Mouse (Mus musculus): ENCODE measurements around the gene Hal. TPM values are rescaled to one million over a fixed set of nuclear protein-coding genes. Genes with fewer than 3 reads are reported as not detected.

Gene Hal
- polyA plus RNA-seq, 1 experiment from 2014 or later = not detected

DNA sequence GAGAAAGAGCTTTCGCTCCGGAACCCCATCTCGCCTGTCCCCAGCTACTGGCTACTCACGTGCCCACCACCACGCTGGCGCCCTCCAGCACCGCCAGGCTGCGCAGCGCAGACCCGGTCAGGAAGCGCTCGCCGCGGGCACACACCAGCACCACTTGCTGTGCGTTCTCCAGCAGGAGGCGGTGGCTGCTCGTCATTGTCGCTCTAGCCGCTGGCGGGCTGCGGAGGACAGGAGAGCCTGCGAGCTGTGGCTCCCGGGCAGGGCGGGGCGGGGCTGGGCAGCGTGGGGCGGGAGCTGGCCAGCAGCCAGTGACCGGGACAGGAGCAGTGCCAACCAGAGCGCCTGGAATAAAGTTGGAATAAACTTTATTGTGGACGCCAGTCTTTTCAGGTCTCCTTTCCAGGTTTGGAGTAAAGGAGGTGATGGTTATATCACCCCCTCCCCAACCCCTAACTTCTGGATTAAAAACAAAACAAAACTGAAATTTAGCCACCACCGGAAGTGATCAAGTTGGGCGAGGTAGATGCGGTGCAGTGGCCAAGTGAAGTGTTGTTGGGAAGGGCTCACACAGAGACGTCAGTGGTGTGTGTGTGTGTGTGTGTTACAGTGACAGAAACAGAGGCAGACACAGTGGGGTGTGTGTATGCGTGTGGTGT, 51.3 kb downstream of the Hal start, which contains the start of gene Amdhd1:
Gene Amdhd1, minus strand, starts transcription at position 259 of the 656 bp plus-strand sequence.
- Histone ChIP-seq H3K4me2 (ENCODE audit: low read length) (peak within 1 kb of the TSS; percentile 74), H3K4me3 (replicated peaks; ENCODE audit: low read depth, low read length) (peak within 1 kb of the TSS; percentile 42), H3K27me3 (ENCODE audit: insufficient read depth, low read length) (no peaks in the 10 kb centered on the region), H3K36me3 (ENCODE audit: insufficient read depth, low read length) (no peaks in the 10 kb centered on the region), H3K4me1 (replicated peaks; ENCODE audit: insufficient read depth, low read length) (peaks cover 5% of the 10 kb centered on the region; the same call in 1 of the 2 replicates), H3K27ac (no peak within 1 kb of the TSS), H3K9me3 (replicated peaks; ENCODE audit: low read length) (no peaks in the 10 kb centered on the region), H3K9ac (ENCODE audit: low read depth, low read length) (peak within 1 kb of the TSS; percentile 46; the same call in 1 of the 2 replicates)
- peak; percentile 91 for ATAC-seq (replicated peaks; ENCODE audit: low FRiP score, low read depth)
- peak; percentile 87 for DNase-seq (ENCODE audit: low spot score)
- WGBS = 2% methylated on average over 35 of the region's 35 CpGs
- peak; percentile 79 for TF ChIP-seq CTCF (IDR thresholded peaks at IDR 0.05; ENCODE audit: low read depth)

DNA sequence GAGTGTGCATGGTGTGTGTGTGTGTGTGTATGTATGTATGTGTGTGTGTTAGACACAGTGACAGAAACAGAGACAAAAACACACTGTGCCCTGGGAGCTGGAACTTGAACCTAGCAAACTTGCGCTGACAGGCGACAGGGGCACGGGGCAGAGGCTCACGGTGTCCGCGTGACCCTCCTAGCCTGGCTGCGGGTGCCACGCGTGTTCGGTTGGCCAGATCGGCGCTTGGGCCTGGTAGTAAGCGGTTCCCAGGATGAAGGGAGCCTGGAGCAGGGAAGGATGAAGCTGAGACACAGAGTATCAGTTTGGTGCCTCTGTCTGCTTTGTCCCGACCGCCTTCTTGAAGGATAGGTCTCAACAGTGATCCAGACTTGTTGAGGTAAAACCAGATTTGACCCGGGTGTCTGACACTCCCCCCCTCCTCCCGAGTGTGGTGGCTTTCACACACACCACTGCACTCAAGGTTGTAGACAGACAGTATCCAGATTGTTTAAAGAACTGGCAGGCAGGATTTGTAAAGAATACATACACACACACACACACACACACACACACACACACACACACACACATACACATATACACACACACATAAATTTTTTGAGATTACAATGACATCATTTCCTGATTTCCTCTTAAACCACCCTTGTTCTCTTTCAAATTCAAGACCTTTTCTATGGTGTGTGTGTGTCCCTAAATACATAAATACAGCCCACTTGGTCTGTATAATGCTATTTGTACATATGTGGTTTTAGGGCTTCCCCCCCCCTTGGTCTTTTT, 52.1 kb downstream of the Hal start, which contains the start of gene Ccdc38:
Gene Ccdc38, plus strand, starts transcription at position 202 of the 780 bp plus-strand sequence.
- DNase-seq (ENCODE audit: low spot score) (no peak), ATAC-seq (replicated peaks; ENCODE audit: low FRiP score, low read depth) (peak; percentile 31)
- no peak for TF ChIP-seq CTCF (IDR thresholded peaks at IDR 0.05; ENCODE audit: low read depth)
- peak within 1 kb of the TSS; percentile 46; the same call in 1 of the 2 replicates for H3K9ac ChIP-seq (ENCODE audit: low read depth, low read length)
- peaks cover 5% of the 10 kb centered on the region; the same call in 1 of the 2 replicates for H3K4me1 ChIP-seq (replicated peaks; ENCODE audit: insufficient read depth, low read length)
- H3K4me3 ChIP-seq (replicated peaks; ENCODE audit: low read depth, low read length) = peak within 1 kb of the TSS; percentile 42
- H3K9me3 ChIP-seq (replicated peaks; ENCODE audit: low read length) = no peaks in the 10 kb centered on the region
- no peaks in the 10 kb centered on the region for H3K27me3 ChIP-seq (ENCODE audit: insufficient read depth, low read length)
- H3K4me2 ChIP-seq (ENCODE audit: low read length) = peak within 1 kb of the TSS; percentile 74
- 61% methylated on average over 17 of the region's 17 CpGs for WGBS
- H3K27ac ChIP-seq = no peak within 1 kb of the TSS
- H3K36me3 ChIP-seq (ENCODE audit: insufficient read depth, low read length) = no peaks in the 10 kb centered on the region

DNA sequence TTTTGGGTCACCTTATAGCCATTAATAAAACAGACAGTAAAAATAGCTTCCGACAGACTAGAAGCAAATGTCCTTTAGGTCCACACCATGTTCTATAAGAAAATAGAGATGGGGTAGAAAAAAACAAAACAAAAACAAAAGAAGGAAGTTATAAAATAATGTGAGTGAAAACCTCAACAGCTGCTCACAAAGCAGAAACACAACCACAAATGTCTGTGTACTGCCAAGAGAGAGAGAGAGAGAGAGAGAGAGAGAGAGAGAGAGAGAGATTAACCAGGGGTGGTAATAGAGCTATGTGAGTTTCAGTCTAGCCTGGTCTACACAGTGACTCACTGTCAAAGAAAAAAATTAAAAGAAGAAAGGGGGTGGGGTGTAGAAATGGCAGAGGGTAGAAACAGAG, 53.0 kb downstream of the Hal start:
- no peak for TF ChIP-seq CTCF (IDR thresholded peaks at IDR 0.05; ENCODE audit: low read depth)
- ATAC-seq (replicated peaks; ENCODE audit: low FRiP score, low read depth) (no peak), DNase-seq (ENCODE audit: low spot score) (peak; percentile 10)
- WGBS = 52% methylated on average over 1 of the region's 1 CpGs
- Histone ChIP-seq H3K9me3 (replicated peaks; ENCODE audit: low read length) (no peaks in the 10 kb centered on the region), H3K4me2 (ENCODE audit: low read length) (no peak overlapping the region), H3K9ac (ENCODE audit: low read depth, low read length) (no peak overlapping the region), H3K27ac (no peak overlapping the region), H3K27me3 (ENCODE audit: insufficient read depth, low read length) (no peaks in the 10 kb centered on the region), H3K4me3 (replicated peaks; ENCODE audit: low read depth, low read length) (no peak overlapping the region), H3K36me3 (ENCODE audit: insufficient read depth, low read length) (no peaks in the 10 kb centered on the region), H3K4me1 (replicated peaks; ENCODE audit: insufficient read depth, low read length) (peaks cover 5% of the 10 kb centered on the region; the same call in 1 of the 2 replicates)

DNA sequence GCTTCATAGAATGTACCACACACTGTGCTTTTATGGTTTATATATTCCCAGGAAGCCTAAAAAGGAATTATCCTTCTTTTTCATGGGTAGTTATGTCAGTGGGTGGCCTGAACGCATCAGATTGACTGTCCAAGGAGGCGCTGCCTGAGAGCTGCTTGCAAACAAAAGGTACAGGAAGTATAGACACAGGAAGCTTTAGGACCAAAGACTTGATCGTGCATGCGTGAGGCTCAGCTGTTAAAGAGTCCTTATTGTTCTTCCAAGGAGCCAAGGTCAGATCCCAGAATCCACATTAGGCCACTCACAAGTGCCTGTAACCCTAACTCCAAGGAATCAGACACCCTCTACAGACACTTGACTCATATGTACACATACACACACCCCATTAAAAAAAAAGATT, 53.8 kb downstream of the Hal start:
- Histone ChIP-seq H3K9ac (ENCODE audit: low read depth, low read length) (no peak overlapping the region), H3K4me1 (replicated peaks; ENCODE audit: insufficient read depth, low read length) (peaks cover 5% of the 10 kb centered on the region; the same call in 1 of the 2 replicates), H3K36me3 (ENCODE audit: insufficient read depth, low read length) (no peaks in the 10 kb centered on the region), H3K27ac (no peak overlapping the region), H3K4me2 (ENCODE audit: low read length) (no peak overlapping the region), H3K4me3 (replicated peaks; ENCODE audit: low read depth, low read length) (no peak overlapping the region), H3K27me3 (ENCODE audit: insufficient read depth, low read length) (no peaks in the 10 kb centered on the region), H3K9me3 (replicated peaks; ENCODE audit: low read length) (no peaks in the 10 kb centered on the region)
- WGBS = 80% methylated on average over 4 of the region's 4 CpGs
- DNase-seq (ENCODE audit: low spot score) (no peak), ATAC-seq (replicated peaks; ENCODE audit: low FRiP score, low read depth) (no peak)
- TF ChIP-seq CTCF (IDR thresholded peaks at IDR 0.05; ENCODE audit: low read depth) = no peak

DNA sequence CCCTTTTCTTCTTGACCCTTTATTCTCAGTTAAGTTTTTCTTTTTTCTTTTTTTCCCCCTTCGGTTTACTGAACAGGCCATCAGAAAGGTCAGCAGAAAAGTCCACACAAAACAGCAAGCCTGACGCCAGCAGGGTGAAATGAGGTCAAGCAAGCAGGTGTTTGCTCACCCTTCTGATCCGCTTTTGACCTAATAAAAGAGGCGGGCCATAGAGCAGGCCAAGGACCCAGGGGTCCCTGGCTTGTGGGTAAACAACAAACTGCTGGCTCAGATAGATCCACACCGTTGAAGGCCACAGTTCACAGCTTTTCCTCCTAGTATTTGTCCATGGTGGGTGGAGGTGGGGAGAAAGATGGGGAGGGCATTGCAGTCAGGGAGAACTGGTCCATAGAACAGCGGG, 54.6 kb downstream of the Hal start:
- Histone ChIP-seq H3K27ac (no peak overlapping the region), H3K9me3 (replicated peaks; ENCODE audit: low read length) (no peaks in the 10 kb centered on the region), H3K4me3 (replicated peaks; ENCODE audit: low read depth, low read length) (no peak overlapping the region), H3K4me2 (ENCODE audit: low read length) (no peak overlapping the region), H3K27me3 (ENCODE audit: insufficient read depth, low read length) (no peaks in the 10 kb centered on the region), H3K9ac (ENCODE audit: low read depth, low read length) (no peak overlapping the region), H3K4me1 (replicated peaks; ENCODE audit: insufficient read depth, low read length) (peaks cover 5% of the 10 kb centered on the region; the same call in 1 of the 2 replicates), H3K36me3 (ENCODE audit: insufficient read depth, low read length) (no peaks in the 10 kb centered on the region)
- 55% methylated on average over 6 of the region's 6 CpGs for WGBS
- DNase-seq (ENCODE audit: low spot score) (no peak), ATAC-seq (replicated peaks; ENCODE audit: low FRiP score, low read depth) (no peak)
- TF ChIP-seq CTCF (IDR thresholded peaks at IDR 0.05; ENCODE audit: low read depth) = no peak

DNA sequence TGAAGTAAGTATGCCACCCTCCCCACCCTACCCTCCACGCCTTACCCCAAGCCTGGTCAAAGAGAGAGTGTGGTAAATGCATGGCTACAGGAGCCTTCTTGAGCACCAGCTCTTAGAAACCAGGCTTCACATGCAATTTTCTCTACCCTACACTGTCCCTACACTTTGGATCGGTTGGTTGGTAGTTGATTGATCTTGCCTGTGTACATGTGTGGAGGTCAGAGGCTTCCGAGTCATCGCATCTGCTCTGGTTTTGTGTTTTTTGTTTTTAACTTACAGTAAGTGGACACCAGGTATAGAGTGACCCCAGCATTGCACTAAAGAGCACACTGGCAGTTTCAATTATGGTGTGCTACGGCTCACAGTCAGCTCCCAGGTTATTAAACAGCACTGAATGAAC, 55.6 kb downstream of the Hal start:
- DNase-seq (ENCODE audit: low spot score) = no peak
- Histone ChIP-seq H3K4me2 (ENCODE audit: low read length) (no peak overlapping the region), H3K9me3 (replicated peaks; ENCODE audit: low read length) (no peaks in the 10 kb centered on the region), H3K4me1 (replicated peaks; ENCODE audit: insufficient read depth, low read length) (peaks cover 5% of the 10 kb centered on the region; the same call in 1 of the 2 replicates), H3K36me3 (ENCODE audit: insufficient read depth, low read length) (no peaks in the 10 kb centered on the region), H3K4me3 (replicated peaks; ENCODE audit: low read depth, low read length) (no peak overlapping the region), H3K27ac (no peak overlapping the region), H3K27me3 (ENCODE audit: insufficient read depth, low read length) (no peaks in the 10 kb centered on the region), H3K9ac (ENCODE audit: low read depth, low read length) (no peak overlapping the region)
- 60% methylated on average over 5 of the region's 5 CpGs for WGBS
- no peak for TF ChIP-seq CTCF (IDR thresholded peaks at IDR 0.05; ENCODE audit: low read depth)
- no peak for ATAC-seq (replicated peaks; ENCODE audit: low FRiP score, low read depth)
